Mouse (Mus musculus): ENCODE results near the gene Pibf1. TPM values are rescaled to one million over a fixed set of nuclear protein-coding genes. Genes with fewer than 3 reads are reported as not detected.

The Pibf1 gene
- 9.6 and 14.2 TPM in 2 replicates for total RNA-seq (2015; ENCODE audit: low replicate concordance)
- 7.3 and 11.7 TPM in 2 replicates for total RNA-seq (2017; ENCODE audit: low replicate concordance)

DNA sequence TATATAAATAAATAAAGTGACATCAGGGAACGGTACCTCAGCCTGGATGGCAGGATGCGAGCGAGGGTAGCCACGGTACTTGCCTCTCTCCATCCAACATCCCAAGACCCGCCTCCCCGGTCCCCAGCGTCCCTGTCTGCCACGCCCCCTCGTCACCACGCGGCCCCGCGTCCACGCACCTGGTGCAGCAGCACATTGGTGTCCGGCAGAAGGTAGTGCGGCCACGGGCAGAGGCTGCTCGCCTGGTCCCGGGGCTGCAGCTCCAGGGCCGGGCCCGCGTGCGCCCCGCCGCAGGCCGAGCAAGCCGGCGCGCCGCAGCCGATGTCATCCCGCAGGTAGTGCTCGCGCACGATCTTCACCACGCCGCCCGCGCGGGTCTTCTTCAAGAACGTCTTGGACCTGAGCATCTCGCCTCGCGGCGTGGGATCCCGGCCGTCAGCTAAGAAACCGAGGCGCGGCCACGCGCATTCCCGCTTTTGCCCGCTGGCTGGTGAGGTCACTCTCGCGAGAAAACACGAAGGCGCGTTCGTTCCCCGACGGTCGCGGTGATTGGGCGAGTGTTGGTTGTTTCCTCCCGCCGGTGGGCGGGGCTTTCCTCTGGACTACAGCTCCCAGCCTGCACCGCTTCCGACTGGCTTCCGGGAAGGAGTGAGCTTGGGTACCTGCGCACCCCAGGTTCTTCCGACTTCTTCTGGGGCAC is at the start of gene Pibf1, which contains the start of gene Dis3:
Gene Pibf1 (plus strand): TSS at position 158 of the 700 bp plus-strand sequence.
Gene Dis3 (minus strand): TSS at position 504 of the 700 bp plus-strand sequence.
- peak; percentile 99 for ATAC-seq (replicated peaks; ENCODE audit: low FRiP score, poor library complexity, severe bottlenecking)

DNA sequence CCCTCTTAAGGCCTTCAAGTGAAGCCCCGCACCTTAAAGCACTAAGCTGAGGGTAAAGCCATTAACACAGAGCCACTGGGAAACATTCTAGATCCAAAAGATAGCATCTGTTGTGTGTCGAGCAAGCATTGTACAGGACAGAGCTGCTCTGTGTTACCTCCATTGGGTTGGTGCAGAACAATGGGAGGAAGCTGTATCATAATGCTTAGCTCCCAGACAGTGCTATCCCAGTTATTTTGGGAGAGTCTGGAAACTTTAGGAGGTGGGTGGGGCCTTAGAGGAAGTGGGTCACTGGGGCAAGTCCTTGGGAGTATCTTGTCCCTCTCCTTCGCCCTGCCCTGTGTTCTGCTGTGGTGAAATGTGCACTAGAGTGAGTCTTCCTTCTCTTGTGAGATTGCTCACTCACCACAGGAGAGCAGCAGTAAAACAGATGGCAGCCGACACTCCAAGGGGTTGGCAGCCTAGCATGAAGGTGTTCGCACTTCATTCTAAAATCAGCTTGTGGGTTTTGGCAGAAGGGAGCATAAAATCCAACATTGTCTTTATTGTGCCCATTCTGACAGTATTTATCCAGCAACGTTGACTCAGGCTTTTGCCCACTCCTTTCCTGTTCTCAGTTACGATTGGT is 40.2 kb upstream of the Pibf1 start:
- ATAC-seq (replicated peaks; ENCODE audit: low FRiP score, poor library complexity, severe bottlenecking) = no peak

GRCm38 (mm10) chr14:99060616-99061015 is 38.6 kb upstream of the Pibf1 start:
- peak; percentile 30; the same call in 1 of the 2 replicates for ATAC-seq (replicated peaks; ENCODE audit: low FRiP score, poor library complexity, severe bottlenecking)

DNA sequence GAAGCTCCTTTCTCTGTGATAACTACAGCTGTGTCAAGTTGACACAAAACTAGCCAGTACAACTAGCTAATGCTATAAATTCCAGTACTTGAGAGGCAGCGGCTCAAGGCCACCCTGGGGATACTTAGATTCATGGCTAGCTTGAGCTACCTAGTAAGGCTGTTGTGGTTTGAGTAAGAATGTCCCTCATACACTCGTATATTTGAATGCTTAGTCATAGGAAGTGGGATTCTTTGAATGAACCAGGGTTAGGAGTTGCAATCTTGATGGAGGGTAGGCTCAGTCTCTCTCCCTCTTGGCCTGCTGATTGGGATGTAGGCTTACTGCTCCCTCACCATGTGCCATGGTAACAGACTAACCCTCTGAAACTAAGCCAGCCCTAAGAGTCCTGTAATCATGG is 36.1 kb upstream of the Pibf1 start:
- ATAC-seq (replicated peaks; ENCODE audit: low FRiP score, poor library complexity, severe bottlenecking) = no peak

DNA sequence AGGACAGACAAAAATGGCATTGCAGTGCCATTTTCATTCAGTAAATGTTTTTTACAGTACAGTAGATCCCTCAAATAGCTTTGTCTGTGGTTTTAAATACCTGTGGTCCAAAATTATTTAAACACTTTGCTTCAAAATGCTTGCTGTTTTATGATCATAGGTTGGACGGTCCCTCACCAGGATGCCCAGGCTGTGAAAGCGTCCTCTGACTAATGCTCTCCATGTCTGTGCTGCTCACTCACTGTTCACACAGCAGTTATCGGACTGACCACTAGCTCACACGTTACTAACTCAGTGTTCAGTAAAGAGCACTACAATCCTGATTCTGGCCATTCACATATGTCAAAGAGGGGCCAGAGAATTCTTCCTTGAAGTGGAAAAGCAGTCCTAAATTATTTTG is 28.1 kb upstream of the Pibf1 start:
- ATAC-seq (replicated peaks; ENCODE audit: low FRiP score, poor library complexity, severe bottlenecking) = no peak

GRCm38 (mm10) chr14:99088947-99089346 is 10.3 kb upstream of the Pibf1 start:
- ATAC-seq (replicated peaks; ENCODE audit: low FRiP score, poor library complexity, severe bottlenecking) = no peak

GRCm38 (mm10) chr14:99099967-99100587 is 853 bp downstream of the Pibf1 start:
- peak; percentile 10; the same call in 1 of the 2 replicates for ATAC-seq (replicated peaks; ENCODE audit: low FRiP score, poor library complexity, severe bottlenecking)

GRCm38 (mm10) chr14:99103050-99103449 is 3.8 kb downstream of the Pibf1 start:
- ATAC-seq (replicated peaks; ENCODE audit: low FRiP score, poor library complexity, severe bottlenecking) = no peak

DNA sequence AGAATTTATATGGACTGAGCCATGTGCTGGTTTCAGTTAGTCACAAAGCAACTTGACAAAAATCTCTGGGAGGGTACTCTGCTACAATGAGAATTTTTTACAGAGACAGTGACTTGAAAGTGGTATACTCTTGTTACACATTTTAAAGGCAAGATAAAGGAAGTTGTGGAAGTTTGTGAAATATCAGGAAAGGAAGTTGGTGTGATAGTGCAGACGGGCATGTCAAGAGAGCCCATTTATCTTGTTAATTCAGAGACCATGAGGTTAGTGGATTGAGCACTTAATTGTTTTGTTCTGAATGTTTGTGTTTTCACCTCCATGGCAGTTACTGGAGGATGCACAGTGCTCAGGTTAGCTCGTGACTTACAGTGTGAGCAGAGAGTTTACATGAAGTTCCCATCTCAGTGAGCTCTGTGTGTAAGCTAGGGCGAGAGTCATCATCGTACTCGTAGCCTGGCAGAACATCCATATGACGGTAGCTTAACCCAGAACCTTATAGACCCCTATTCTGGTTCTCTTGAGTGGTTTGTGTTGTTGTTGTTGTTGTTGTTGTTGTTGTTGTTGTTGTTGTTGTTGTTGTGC is 5.4 kb downstream of the Pibf1 start:
- no peak for ATAC-seq (replicated peaks; ENCODE audit: low FRiP score, poor library complexity, severe bottlenecking)

- ATAC-seq (replicated peaks; ENCODE audit: low FRiP score, poor library complexity, severe bottlenecking) = no peak
Observed at GRCm38 (mm10) chr14:99106671-99107070, 7.4 kb downstream of the Pibf1 start.

- no peak for ATAC-seq (replicated peaks; ENCODE audit: low FRiP score, poor library complexity, severe bottlenecking)
Observed at GRCm38 (mm10) chr14:99107631-99108187, 8.5 kb downstream of the Pibf1 start.

DNA sequence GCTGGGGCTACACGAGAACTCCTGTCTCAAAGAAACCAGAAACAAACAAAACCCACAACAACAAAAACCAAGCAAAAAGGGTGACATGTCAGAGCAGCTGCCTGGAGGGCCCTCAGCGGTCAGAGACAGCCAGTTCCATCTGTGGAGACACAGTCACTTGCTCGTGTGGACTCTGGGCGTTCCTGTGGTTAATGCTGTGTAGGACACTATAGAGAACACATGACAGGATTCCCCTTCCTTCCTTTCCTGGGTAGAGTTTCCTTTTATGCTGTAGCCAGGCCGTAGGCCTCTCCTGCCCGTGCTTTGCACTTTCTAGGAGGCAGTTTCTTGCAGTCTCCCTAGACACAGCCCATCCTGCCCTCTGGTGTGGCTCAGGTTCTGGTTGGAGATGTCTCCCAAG is 9.5 kb downstream of the Pibf1 start:
- no peak for ATAC-seq (replicated peaks; ENCODE audit: low FRiP score, poor library complexity, severe bottlenecking)

DNA sequence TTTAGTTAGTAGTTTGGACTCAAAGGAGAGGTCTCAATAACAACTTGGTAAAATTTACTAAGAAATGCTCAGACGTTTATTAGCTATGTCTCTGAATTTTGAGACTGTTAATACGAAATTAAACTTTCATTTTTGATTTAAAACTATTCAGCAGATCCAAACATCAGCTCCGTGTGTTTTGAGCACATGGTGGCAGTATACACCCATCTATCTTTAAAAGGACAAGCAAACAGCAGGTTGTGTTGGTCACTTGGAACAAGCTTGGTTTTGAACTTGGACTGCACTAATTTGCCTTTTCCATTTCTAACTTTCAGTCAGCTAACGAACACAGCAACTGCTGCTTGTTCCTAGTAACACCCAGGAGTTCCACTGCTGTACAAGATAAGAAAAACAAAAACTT is 18.4 kb downstream of the Pibf1 start:
- no peak for ATAC-seq (replicated peaks; ENCODE audit: low FRiP score, poor library complexity, severe bottlenecking)

- no peak for ATAC-seq (replicated peaks; ENCODE audit: low FRiP score, poor library complexity, severe bottlenecking)
Observed at GRCm38 (mm10) chr14:99121584-99122339, 22.5 kb downstream of the Pibf1 start.

DNA sequence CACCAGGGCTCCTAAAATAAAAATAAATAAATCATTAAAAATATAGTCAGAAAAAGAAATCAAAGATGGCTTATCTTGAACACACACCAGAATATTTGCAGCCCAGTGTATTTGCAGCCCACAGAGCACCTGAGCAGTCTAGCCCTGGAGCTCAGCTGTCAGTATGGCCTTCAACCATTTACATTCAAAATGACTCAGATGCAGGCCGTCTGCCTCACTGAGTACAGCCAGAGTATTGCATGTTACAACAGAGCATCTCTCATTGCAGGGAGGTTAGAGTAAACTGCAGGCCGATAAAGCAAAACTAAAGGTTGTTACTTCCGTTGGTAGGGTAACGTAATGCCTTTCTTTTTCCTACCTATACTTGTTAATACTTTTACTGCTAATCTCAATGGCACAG is 24.9 kb downstream of the Pibf1 start:
- ATAC-seq (replicated peaks; ENCODE audit: low FRiP score, poor library complexity, severe bottlenecking) = no peak

GRCm38 (mm10) chr14:99126713-99127112 is 27.5 kb downstream of the Pibf1 start:
- ATAC-seq (replicated peaks; ENCODE audit: low FRiP score, poor library complexity, severe bottlenecking) = no peak

GRCm38 (mm10) chr14:99127509-99127908 is 28.3 kb downstream of the Pibf1 start:
- ATAC-seq (replicated peaks; ENCODE audit: low FRiP score, poor library complexity, severe bottlenecking) = no peak

GRCm38 (mm10) chr14:99129050-99129449 is 29.8 kb downstream of the Pibf1 start:
- ATAC-seq (replicated peaks; ENCODE audit: low FRiP score, poor library complexity, severe bottlenecking) = no peak

DNA sequence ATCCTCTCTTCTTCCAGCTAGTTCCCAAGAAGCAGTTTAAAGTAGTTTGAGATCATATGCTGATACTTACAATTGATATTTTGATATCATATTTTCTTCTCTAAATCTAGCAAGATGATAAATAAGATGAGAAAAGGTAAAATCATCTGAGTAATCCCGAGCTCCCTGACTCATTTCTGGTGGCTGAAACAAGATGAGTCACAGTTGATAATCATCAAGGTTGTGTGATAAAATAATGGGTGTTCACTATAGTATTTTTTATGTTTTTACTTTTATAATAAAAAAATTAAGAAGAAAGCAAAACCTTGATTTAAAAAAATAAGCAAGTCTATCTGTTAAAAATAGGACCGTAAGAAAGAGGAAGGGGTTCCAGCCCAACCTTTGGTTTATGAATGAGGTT is 34.8 kb downstream of the Pibf1 start:
- ATAC-seq (replicated peaks; ENCODE audit: low FRiP score, poor library complexity, severe bottlenecking) = no peak

- ATAC-seq (replicated peaks; ENCODE audit: low FRiP score, poor library complexity, severe bottlenecking) = no peak
Observed at GRCm38 (mm10) chr14:99135761-99136160, 36.5 kb downstream of the Pibf1 start.

Measured in erythroblast, adult 5-6 weeks (primary cell).